Mouse (Mus musculus): ENCODE measurements around the gene Kcns1.

The Kcns1 gene

DNA sequence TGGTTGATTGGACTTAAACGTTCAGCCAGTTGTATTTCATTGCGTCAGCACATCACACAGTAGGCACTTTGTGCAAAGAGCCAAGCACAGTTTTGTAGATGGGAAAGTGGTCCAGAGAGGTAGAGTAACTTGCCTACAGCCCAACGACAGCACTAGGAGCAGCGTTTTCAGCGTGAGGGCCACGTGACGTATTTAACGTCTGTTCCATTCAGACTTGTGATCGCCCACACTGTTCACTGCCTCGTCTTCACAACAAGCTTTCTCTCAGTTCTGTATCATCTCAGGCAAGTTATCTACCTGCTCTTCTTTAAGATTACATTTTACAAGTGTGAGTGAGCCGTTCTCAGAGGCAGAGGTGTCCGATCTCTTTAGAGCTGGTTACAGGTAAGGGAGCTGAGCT is 24.4 kb downstream of the Kcns1 start:
- peaks cover 36% of the 10 kb centered on the region for H3K4me1 ChIP-seq (replicated peaks; ENCODE audit: low read depth, low read length)
- H3K27me3 ChIP-seq (ENCODE audit: insufficient read depth, low read length) = no peaks in the 10 kb centered on the region
- TF ChIP-seq NANOG (IDR thresholded peaks at IDR 0.05; ENCODE audit: borderline replicate concordance, low read length) = no peak
- TF ChIP-seq POU5F1 (IDR thresholded peaks at IDR 0.05; ENCODE audit: borderline replicate concordance, low read length) = no peak
- TF ChIP-seq CTCF (conservative IDR thresholded peaks at IDR 0.05; ENCODE audit: low read length) = no peak
- peaks cover 66% of the 10 kb centered on the region for H3K36me3 ChIP-seq (ENCODE audit: insufficient read depth, low read length)
- no peak overlapping the region for H3K4me3 ChIP-seq (replicated peaks; ENCODE audit: low read length)
- no peaks in the 10 kb centered on the region for H3K9me3 ChIP-seq (ENCODE audit: low read length)

DNA sequence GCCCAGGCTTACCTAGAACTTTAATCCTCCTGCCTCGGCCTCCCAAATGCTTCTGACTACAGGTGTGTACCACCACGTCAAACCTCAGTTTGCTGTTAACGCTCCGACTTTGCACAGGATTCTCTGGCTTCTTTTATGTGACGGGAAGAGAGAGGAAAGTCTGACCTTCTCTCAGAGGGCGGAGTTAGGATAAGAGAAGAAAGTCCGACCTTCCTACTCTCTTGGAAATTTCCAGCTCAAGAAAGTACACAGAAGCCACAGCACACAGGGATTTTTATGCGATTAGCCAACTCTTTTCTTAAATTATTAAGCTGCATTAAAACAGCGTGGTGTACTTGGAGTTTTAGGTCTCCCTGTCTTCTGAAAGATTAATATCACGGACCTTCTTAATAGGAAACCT is 26.4 kb downstream of the Kcns1 start:
- no peaks in the 10 kb centered on the region for H3K9me3 ChIP-seq (ENCODE audit: low read length)
- no peak overlapping the region for H3K4me3 ChIP-seq (replicated peaks; ENCODE audit: low read length)
- no peaks in the 10 kb centered on the region for H3K27me3 ChIP-seq (ENCODE audit: insufficient read depth, low read length)
- peaks cover 31% of the 10 kb centered on the region for H3K4me1 ChIP-seq (replicated peaks; ENCODE audit: low read depth, low read length)
- TF ChIP-seq POU5F1 (IDR thresholded peaks at IDR 0.05; ENCODE audit: borderline replicate concordance, low read length) (no peak), CTCF (conservative IDR thresholded peaks at IDR 0.05; ENCODE audit: low read length) (no peak), NANOG (IDR thresholded peaks at IDR 0.05; ENCODE audit: borderline replicate concordance, low read length) (no peak)
- peaks cover 66% of the 10 kb centered on the region for H3K36me3 ChIP-seq (ENCODE audit: insufficient read depth, low read length)

- Histone ChIP-seq H3K9me3 (ENCODE audit: low read length) (no peaks in the 10 kb centered on the region), H3K4me1 (replicated peaks; ENCODE audit: low read depth, low read length) (peaks cover 26% of the 10 kb centered on the region), H3K4me3 (replicated peaks; ENCODE audit: low read length) (no peak overlapping the region), H3K27me3 (ENCODE audit: insufficient read depth, low read length) (no peaks in the 10 kb centered on the region), H3K36me3 (ENCODE audit: insufficient read depth, low read length) (peaks cover 67% of the 10 kb centered on the region)
- no peak for TF ChIP-seq NANOG (IDR thresholded peaks at IDR 0.05; ENCODE audit: borderline replicate concordance, low read length)
- no peak for TF ChIP-seq CTCF (conservative IDR thresholded peaks at IDR 0.05; ENCODE audit: low read length)
Observed at GRCm38 (mm10) chr2:164144025-164144424, 26.9 kb downstream of the Kcns1 start.

- Histone ChIP-seq H3K4me1 (replicated peaks; ENCODE audit: low read depth, low read length) (peaks cover 25% of the 10 kb centered on the region), H3K4me3 (replicated peaks; ENCODE audit: low read length) (no peak overlapping the region), H3K36me3 (ENCODE audit: insufficient read depth, low read length) (peaks cover 64% of the 10 kb centered on the region), H3K9me3 (ENCODE audit: low read length) (no peaks in the 10 kb centered on the region), H3K27me3 (ENCODE audit: insufficient read depth, low read length) (no peaks in the 10 kb centered on the region)
- TF ChIP-seq NANOG (IDR thresholded peaks at IDR 0.05; ENCODE audit: borderline replicate concordance, low read length) = no peak
- no peak for TF ChIP-seq POU5F1 (IDR thresholded peaks at IDR 0.05; ENCODE audit: borderline replicate concordance, low read length)
- no peak for TF ChIP-seq CTCF (conservative IDR thresholded peaks at IDR 0.05; ENCODE audit: low read length)
Observed at GRCm38 (mm10) chr2:164142021-164142420, 28.9 kb downstream of the Kcns1 start.

DNA sequence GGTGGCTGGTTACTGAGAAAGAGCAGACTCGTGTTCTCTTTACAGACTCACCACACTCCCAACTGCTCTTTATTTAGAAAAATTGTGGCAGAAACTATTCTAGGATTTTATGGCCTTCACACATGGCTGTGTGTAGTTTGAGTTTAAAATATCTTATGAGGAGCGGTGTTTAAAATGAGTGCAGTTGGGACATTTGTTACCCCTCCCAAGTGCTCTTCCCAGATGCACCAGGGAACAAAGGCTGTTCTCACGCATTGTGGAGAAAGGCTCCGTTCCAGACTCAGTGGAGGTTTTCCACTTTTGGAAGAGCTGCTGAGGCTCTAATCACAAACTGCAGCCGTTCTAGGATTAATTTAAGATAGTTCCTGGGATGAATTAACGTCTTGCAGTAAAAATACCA is 33.2 kb downstream of the Kcns1 start:
- H3K27me3 ChIP-seq (ENCODE audit: insufficient read depth, low read length) = no peaks in the 10 kb centered on the region
- H3K9me3 ChIP-seq (ENCODE audit: low read length) = no peaks in the 10 kb centered on the region
- peaks cover 55% of the 10 kb centered on the region for H3K36me3 ChIP-seq (ENCODE audit: insufficient read depth, low read length)
- no peak for TF ChIP-seq NANOG (IDR thresholded peaks at IDR 0.05; ENCODE audit: borderline replicate concordance, low read length)
- no peak for TF ChIP-seq POU5F1 (IDR thresholded peaks at IDR 0.05; ENCODE audit: borderline replicate concordance, low read length)
- no peak for TF ChIP-seq CTCF (conservative IDR thresholded peaks at IDR 0.05; ENCODE audit: low read length)
- H3K4me1 ChIP-seq (replicated peaks; ENCODE audit: low read depth, low read length) = peaks cover 34% of the 10 kb centered on the region
- no peak overlapping the region for H3K4me3 ChIP-seq (replicated peaks; ENCODE audit: low read length)

- H3K27me3 ChIP-seq (ENCODE audit: insufficient read depth, low read length) = no peaks in the 10 kb centered on the region
- H3K4me3 ChIP-seq (replicated peaks; ENCODE audit: low read length) = no peak overlapping the region
- TF ChIP-seq CTCF (conservative IDR thresholded peaks at IDR 0.05; ENCODE audit: low read length) (no peak), NANOG (IDR thresholded peaks at IDR 0.05; ENCODE audit: borderline replicate concordance, low read length) (no peak), POU5F1 (IDR thresholded peaks at IDR 0.05; ENCODE audit: borderline replicate concordance, low read length) (no peak)
- no peaks in the 10 kb centered on the region for H3K9me3 ChIP-seq (ENCODE audit: low read length)
- peaks cover 56% of the 10 kb centered on the region for H3K36me3 ChIP-seq (ENCODE audit: insufficient read depth, low read length)
- peaks cover 34% of the 10 kb centered on the region for H3K4me1 ChIP-seq (replicated peaks; ENCODE audit: low read depth, low read length)
Observed at GRCm38 (mm10) chr2:164136393-164136792, 34.5 kb downstream of the Kcns1 start.

DNA sequence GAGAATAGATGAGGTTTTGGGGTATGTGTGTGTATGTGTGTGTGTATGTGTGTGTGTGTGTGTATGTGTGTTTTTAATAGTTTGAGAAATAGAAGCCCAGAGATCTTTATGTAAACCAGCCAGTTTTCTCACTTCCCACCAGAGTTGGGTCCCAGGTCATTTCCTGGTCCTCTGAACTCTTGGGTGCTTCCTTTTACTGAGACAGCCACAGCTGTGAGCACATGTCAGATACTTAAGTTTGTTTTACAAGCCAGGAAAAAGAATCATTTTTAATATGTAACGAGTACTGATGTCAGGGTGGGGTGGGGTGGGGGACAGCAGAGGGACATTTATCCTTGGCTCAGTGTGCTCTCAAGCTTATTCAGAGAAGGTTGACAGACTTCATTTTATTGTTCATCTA is 35.5 kb downstream of the Kcns1 start:
- Histone ChIP-seq H3K36me3 (ENCODE audit: insufficient read depth, low read length) (peaks cover 65% of the 10 kb centered on the region), H3K27me3 (ENCODE audit: insufficient read depth, low read length) (no peaks in the 10 kb centered on the region), H3K9me3 (ENCODE audit: low read length) (no peaks in the 10 kb centered on the region), H3K4me3 (replicated peaks; ENCODE audit: low read length) (no peak overlapping the region), H3K4me1 (replicated peaks; ENCODE audit: low read depth, low read length) (peaks cover 32% of the 10 kb centered on the region)
- no peak for TF ChIP-seq CTCF (conservative IDR thresholded peaks at IDR 0.05; ENCODE audit: low read length)
- no peak for TF ChIP-seq NANOG (IDR thresholded peaks at IDR 0.05; ENCODE audit: borderline replicate concordance, low read length)
- no peak for TF ChIP-seq POU5F1 (IDR thresholded peaks at IDR 0.05; ENCODE audit: borderline replicate concordance, low read length)

DNA sequence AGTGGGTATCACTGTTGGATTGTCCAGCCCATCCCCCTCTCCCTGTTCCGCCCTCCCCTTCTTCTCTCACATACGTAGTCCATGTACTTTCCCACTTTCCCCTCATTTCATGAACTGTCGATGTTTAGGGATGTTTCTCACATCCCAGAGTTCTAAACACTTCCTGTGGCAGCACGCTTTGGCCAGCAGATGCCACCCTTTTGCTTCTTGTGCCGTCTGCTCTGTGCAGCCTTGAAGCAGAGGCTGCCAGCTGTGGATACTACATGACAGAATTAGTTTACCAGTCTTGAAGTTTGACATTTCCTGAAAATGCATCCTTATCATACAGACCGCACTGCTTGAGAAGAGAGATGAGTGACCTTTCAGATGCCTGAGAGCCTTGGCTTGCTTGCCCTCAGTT is 36.4 kb downstream of the Kcns1 start:
- no peak overlapping the region for H3K4me3 ChIP-seq (replicated peaks; ENCODE audit: low read length)
- H3K27me3 ChIP-seq (ENCODE audit: insufficient read depth, low read length) = no peaks in the 10 kb centered on the region
- peaks cover 25% of the 10 kb centered on the region for H3K4me1 ChIP-seq (replicated peaks; ENCODE audit: low read depth, low read length)
- no peaks in the 10 kb centered on the region for H3K9me3 ChIP-seq (ENCODE audit: low read length)
- TF ChIP-seq CTCF (conservative IDR thresholded peaks at IDR 0.05; ENCODE audit: low read length) (no peak), NANOG (IDR thresholded peaks at IDR 0.05; ENCODE audit: borderline replicate concordance, low read length) (no peak), POU5F1 (IDR thresholded peaks at IDR 0.05; ENCODE audit: borderline replicate concordance, low read length) (no peak)
- peaks cover 64% of the 10 kb centered on the region for H3K36me3 ChIP-seq (ENCODE audit: insufficient read depth, low read length)

GRCm38 (mm10) chr2:164131586-164131985 is 39.3 kb downstream of the Kcns1 start:
- Histone ChIP-seq H3K27me3 (ENCODE audit: insufficient read depth, low read length) (no peaks in the 10 kb centered on the region), H3K36me3 (ENCODE audit: insufficient read depth, low read length) (peaks cover 61% of the 10 kb centered on the region), H3K4me3 (replicated peaks; ENCODE audit: low read length) (no peak overlapping the region), H3K4me1 (replicated peaks; ENCODE audit: low read depth, low read length) (peaks cover 15% of the 10 kb centered on the region), H3K9me3 (ENCODE audit: low read length) (no peaks in the 10 kb centered on the region)
- no peak for TF ChIP-seq POU5F1 (IDR thresholded peaks at IDR 0.05; ENCODE audit: borderline replicate concordance, low read length)
- no peak for TF ChIP-seq CTCF (conservative IDR thresholded peaks at IDR 0.05; ENCODE audit: low read length)
- no peak for TF ChIP-seq NANOG (IDR thresholded peaks at IDR 0.05; ENCODE audit: borderline replicate concordance, low read length)
